Mouse (Mus musculus) stomach, adult 2 months (tissue): ENCODE data around the gene Abhd2. TPM values are rescaled to one million over a fixed set of nuclear protein-coding genes. Genes with fewer than 3 reads are reported as not detected.

ENCODE experiments used
- polyA plus RNA-seq: library from polyadenylated mRNA; depleted of rRNA; stranded (reverse); fragments of >200 nt; gene quantifications from 2 replicates; pipeline ENCODE4 v1.2.3, GENCODE M21; 2012; rRNA removed

The Abhd2 gene
- 22.7 and 33.5 TPM in 2 replicates for polyA plus RNA-seq

GRCm38 (mm10) chr7:79272789-79273718, at the start of gene Abhd2:
TSS of gene Abhd2 (plus strand) at chr7:79273199.

GRCm38 (mm10) chr7:79386422-79387133, 113.6 kb downstream of the Abhd2 start, which contains the start of gene Rlbp1:
TSS of gene Rlbp1 (minus strand) at chr7:79387048.

GRCm38 (mm10) chr7:79391883-79392649, 119.1 kb downstream of the Abhd2 start, which contains the start of gene Fanci:
TSS of gene Fanci (plus strand) at chr7:79391929.

Other genes starting within 250 kb of the Abhd2 start
- gene Acan, start 219.7 kb upstream of the Abhd2 start, polyA plus RNA-seq: not detected in 2 replicates
- 0.13 and 0.17 TPM in 2 replicates for gene Hapln3, start 142.2 kb upstream of the Abhd2 start, polyA plus RNA-seq
- gene Mfge8, start 124.1 kb upstream of the Abhd2 start, polyA plus RNA-seq: 147 and 197 TPM in 2 replicates
- 0.10 TPM in 1 of 2 replicates, not detected in the other for gene Rlbp1, start 113.8 kb downstream of the Abhd2 start, polyA plus RNA-seq
- gene Fanci, start 118.7 kb downstream of the Abhd2 start, polyA plus RNA-seq: 0.26 and 0.33 TPM in 2 replicates
- 13.7 and 21.4 TPM in 2 replicates for gene Polg, start 193.2 kb downstream of the Abhd2 start, polyA plus RNA-seq